13 mouse cellular contexts compared by ENCODE assay signal in genomic region chr4:57156549-57157169, GRCm38 (mm10). TPM values are rescaled to one million over a fixed set of nuclear protein-coding genes. Genes with fewer than 3 reads are reported as not detected.
DNase-seq lines count a peak whose midpoint lies in the region; ATAC-seq and TF ChIP-seq lines count a peak whose summit lies in the region.
"Had no signal": no experiment of that assay in that cellular context is flagged by ENCODE, and none has a peak within 500 bp of the region (broad histone marks: within the 10 kb centered on the region; RNA-seq: fewer than 3 reads in every experiment).

No protein-coding gene starts in this region.

- H3K27me3 ChIP-seq in kidney, postnatal 0 days (ENCODE audit: insufficient read depth, low read length) = no peaks in the 10 kb centered on the region
- H3K27me3 ChIP-seq in lung, postnatal 0 days (replicated peaks; ENCODE audit: insufficient read depth, low read length) = no peaks in the 10 kb centered on the region
- H3K27me3 ChIP-seq in forebrain, embryonic 14.5 days (replicated peaks; ENCODE audit: control insufficient read depth, insufficient read depth, low read length) = no peaks in the 10 kb centered on the region
- H3K27me3 ChIP-seq: forebrain, embryonic 12.5 days; liver, embryonic 15.5 days had no signal

- no peak for TF ChIP-seq CTCF in kidney, postnatal 0 days (IDR thresholded peaks at IDR 0.05; ENCODE audit: low read depth)
- TF ChIP-seq CTCF in lung, postnatal 0 days (IDR thresholded peaks at IDR 0.05) = no peak

- H3K9ac ChIP-seq in kidney, postnatal 0 days (ENCODE audit: low read depth, low read length) = no peak overlapping the region
- no peak overlapping the region for H3K9ac ChIP-seq in lung, postnatal 0 days (replicated peaks; ENCODE audit: low read depth)
- H3K9ac ChIP-seq in forebrain, embryonic 14.5 days (ENCODE audit: low read length) = no peak overlapping the region
- H3K9ac ChIP-seq: forebrain, embryonic 12.5 days; liver, embryonic 15.5 days had no signal

- peak overlapping the region; percentile 58 for H3K27ac ChIP-seq in kidney, postnatal 0 days
- peak overlapping the region; percentile 77 for H3K27ac ChIP-seq in lung, postnatal 0 days (ENCODE audit: low read length)
- no peak overlapping the region for H3K27ac ChIP-seq in forebrain, embryonic 14.5 days (ENCODE audit: low read depth, low read length)
- H3K27ac ChIP-seq: forebrain, embryonic 12.5 days; liver, embryonic 15.5 days had no signal

- WGBS in kidney, postnatal 0 days = 79% methylated on average over 8 of the region's 8 CpGs
- 44% methylated on average over 8 of the region's 8 CpGs for WGBS in lung, postnatal 0 days
- 72% methylated on average over 8 of the region's 8 CpGs for WGBS in forebrain, embryonic 14.5 days

- DNase-seq in urinary bladder, adult 2 months (ENCODE audit: low spot score) = peak; percentile 39
- no peak for DNase-seq in urinary bladder, postnatal 10 days (ENCODE audit: low spot score)
- DNase-seq in kidney, postnatal 0 days (ENCODE audit: low spot score) = no peak
- DNase-seq in lung, postnatal 0 days (ENCODE audit: low spot score) = peak; percentile 87
- DNase-seq in forebrain, embryonic 14.5 days (ENCODE audit: low spot score) = no peak
- DNase-seq in Muller cell, postnatal 12 days (ENCODE audit: inconsistent ontology term) = no peak
- DNase-seq in embryo, embryonic 9.5 days (ENCODE audit: extremely low spot score) = no peak
- DNase-seq: gastrocnemius, postnatal 14 days; thymus, postnatal 14 days had no signal

- H3K4me2 ChIP-seq in kidney, postnatal 0 days (ENCODE audit: low read length) = no peak overlapping the region
- no peak overlapping the region for H3K4me2 ChIP-seq in lung, postnatal 0 days (replicated peaks; ENCODE audit: low read depth, low read length)
- H3K4me2 ChIP-seq in forebrain, embryonic 14.5 days (ENCODE audit: low read length) = no peak overlapping the region
- H3K4me2 ChIP-seq: forebrain, embryonic 12.5 days; liver, embryonic 15.5 days had no signal

- 0 out of 2 replicates have a peak, but pooled peaks cover 5% of the 10 kb centered on the region for H3K4me1 ChIP-seq in kidney, postnatal 0 days (replicated peaks; ENCODE audit: insufficient read depth, low read length)
- H3K4me1 ChIP-seq in lung, postnatal 0 days (ENCODE audit: insufficient read depth, low read depth, low read length) = no peaks in the 10 kb centered on the region
- peaks cover 8% of the 10 kb centered on the region for H3K4me1 ChIP-seq in forebrain, embryonic 14.5 days (ENCODE audit: control insufficient read depth, insufficient read depth, low read length)

- no peak overlapping the region for H3K4me3 ChIP-seq in kidney, postnatal 0 days (replicated peaks; ENCODE audit: low read depth, low read length)
- H3K4me3 ChIP-seq in lung, postnatal 0 days (ENCODE audit: low read depth, low read length) = no peak overlapping the region
- H3K4me3 ChIP-seq in forebrain, embryonic 14.5 days (ENCODE audit: low read depth, low read length) = no peak overlapping the region
- H3K4me3 ChIP-seq: forebrain, embryonic 12.5 days; liver, embryonic 15.5 days had no signal

- TF ChIP-seq EP300 in lung, postnatal 0 days (IDR thresholded peaks at IDR 0.05) = 0 out of 2 replicates have a peak, but pooled peaks have one; percentile 7

- no peak for ATAC-seq in kidney, postnatal 0 days (replicated peaks; ENCODE audit: low FRiP score, low read depth)
- peak; percentile 76 for ATAC-seq in lung, postnatal 0 days
- ATAC-seq in forebrain, embryonic 14.5 days = no peak
- ATAC-seq: inflammation-experienced regulatory T-cells, adult 6 months; midbrain, embryonic 16.5 days had no signal

- no peaks in the 10 kb centered on the region for H3K9me3 ChIP-seq in kidney, postnatal 0 days (replicated peaks; ENCODE audit: low read length)
- no peaks in the 10 kb centered on the region for H3K9me3 ChIP-seq in lung, postnatal 0 days (ENCODE audit: low read length)
- no peaks in the 10 kb centered on the region for H3K9me3 ChIP-seq in forebrain, embryonic 14.5 days (replicated peaks; ENCODE audit: control insufficient read depth, low read length)
- H3K9me3 ChIP-seq: forebrain, embryonic 12.5 days; liver, embryonic 15.5 days had no signal

- H3K36me3 ChIP-seq in kidney, postnatal 0 days (ENCODE audit: insufficient read depth, low read length) = no peaks in the 10 kb centered on the region
- H3K36me3 ChIP-seq in lung, postnatal 0 days (ENCODE audit: insufficient read depth, low read length) = no peaks in the 10 kb centered on the region
- H3K36me3 ChIP-seq in forebrain, embryonic 14.5 days (ENCODE audit: control insufficient read depth, insufficient read depth, low read length) = no peaks in the 10 kb centered on the region
- H3K36me3 ChIP-seq: forebrain, embryonic 12.5 days; liver, embryonic 15.5 days had no signal

RNA-seq across cellular contexts. Expression of gene Epb41l4b, which starts 13.4 kb away (rescaled TPM):
- 38.1 and 38.6 TPM in 2 replicates for polyA plus RNA-seq in urinary bladder, adult 2 months (2012; rRNA removed)
- 6.8 and 7.0 TPM in 2 replicates for polyA plus RNA-seq in kidney, postnatal 0 days (2015; fragmentation: Nextera tagmentation; extraction: Ambion mirVana)
- 10.3 and 10.6 TPM in 2 replicates for polyA plus RNA-seq in lung, postnatal 0 days (2015; fragmentation: Nextera tagmentation; extraction: Ambion mirVana)
- polyA plus RNA-seq in forebrain, embryonic 14.5 days (2014; fragmentation: Nextera tagmentation; extraction: Ambion mirVana) = 0.74 and 0.88 TPM in 2 replicates
- polyA plus RNA-seq: inflammation-experienced regulatory T-cells, adult 6 months had no signal

Comparison
In these comparisons a context has a peak if more than half of its experiments do, and no peak if none do; other contexts are left out.
1. DNase-seq: peak in urinary bladder, adult 2 months (single experiment) and lung, postnatal 0 days (single experiment); none in urinary bladder, postnatal 10 days (single experiment), kidney, postnatal 0 days (single experiment), forebrain, embryonic 14.5 days (single experiment), Muller cell, postnatal 12 days (single experiment) and embryo, embryonic 9.5 days (single experiment).